Mouse (Mus musculus) cerebellum, adult 2 months (tissue): Measurements from ENCODE around the gene Otud4. TPM values are rescaled to one million over a fixed set of nuclear protein-coding genes. Genes with fewer than 3 reads are reported as not detected.

Experiments
- DNase-seq, 2 experiments: peaks; one replicate each; pipeline ENCODE4 v3.0.0; 2021
- H3K27ac ChIP-seq: fragments of 200-500 bp; 2 replicates; pipeline ENCODE4 v1.5.1; 2012; ENCODE audit warnings: low read length, control low read depth, inconsistent platforms; ENCODE audit not compliant: insufficient read depth
- H3K27me3 ChIP-seq: fragments of 200-500 bp; 2 replicates; pipeline ENCODE4 v1.6.1; 2012; ENCODE audit warnings: inconsistent platforms, mild to moderate bottlenecking, low read length, moderate library complexity; ENCODE audit not compliant: control insufficient read depth, insufficient read depth
- H3K4me1 ChIP-seq: fragments of 200-500 bp; 2 replicates; pipeline ENCODE4 v1.6.1; 2011; ENCODE audit warnings: low read length; ENCODE audit not compliant: control insufficient read depth, insufficient read depth
- H3K4me3 ChIP-seq: fragments of 200-500 bp; replicated peaks from 2 replicates; pipeline ENCODE3; 2011; ENCODE audit warnings: mild to moderate bottlenecking, low read depth, low read length, control low read depth; ENCODE audit not compliant: insufficient read depth
- CTCF ChIP-seq: fragments of 200-500 bp; IDR thresholded peaks from 2 replicates; pipeline ENCODE4 v1.5.1; 2011; ENCODE audit warnings: low read depth, mild to moderate bottlenecking, control low read depth, low read length, moderate library complexity, borderline replicate concordance; ENCODE audit not compliant: insufficient read depth
- POLR2A ChIP-seq: fragments of 200-500 bp; IDR thresholded peaks from 2 replicates; pipeline ENCODE4 v1.6.1; 2011; ENCODE audit warnings: low read length, control low read depth, borderline replicate concordance; ENCODE audit not compliant: insufficient read depth
- WGBS: fragments of 180-500 bp; shearing (Covaris S2); methylation state at CpG from one replicate; pipeline ENCODE4 v1.1.7; 2018; 5-methylcytosine and 5-hydroxymethylcytosine counted together
- polyA plus RNA-seq: library from polyadenylated mRNA; depleted of rRNA; stranded (reverse); fragments of >200 nt; gene quantifications from 2 replicates; pipeline ENCODE4 v1.2.3, GENCODE M21; 2012; rRNA removed

The Otud4 gene
- polyA plus RNA-seq, 1 experiment = 23.6 TPM

GRCm38 (mm10) chr8:79692531-79692930, 53.1 kb downstream of the Otud4 start:
- 81% methylated on average over 2 of the region's 2 CpGs for WGBS

GRCm38 (mm10) chr8:79706687-79707086, 67.3 kb downstream of the Otud4 start:
- 97% methylated on average over 3 of the region's 3 CpGs for WGBS
- no peak overlapping the region for H3K4me3 ChIP-seq
- no peaks in the 10 kb centered on the region for H3K4me1 ChIP-seq
- H3K27ac ChIP-seq = no peak overlapping the region
- DNase-seq = no peak
- TF ChIP-seq CTCF = no peak
- TF ChIP-seq POLR2A = no peak
- H3K27me3 ChIP-seq = no peaks in the 10 kb centered on the region

More at GRCm38 (mm10) chr8:79692531-79692930, 53.1 kb downstream of the Otud4 start:
- DNase-seq = no peak
- H3K4me1 ChIP-seq = no peaks in the 10 kb centered on the region
- no peaks in the 10 kb centered on the region for H3K27me3 ChIP-seq
- no peak overlapping the region for H3K4me3 ChIP-seq
- H3K27ac ChIP-seq = no peak overlapping the region
- TF ChIP-seq POLR2A = no peak

GRCm38 (mm10) chr8:79711064-79711961, 71.9 kb downstream of the Otud4 start, which contains the start of the genes Abce1 and Anapc10:
Gene Abce1, minus strand, starts transcription at chr8:79711740.
Gene Anapc10, plus strand, starts transcription at chr8:79711820.
- WGBS = under 1% methylated on average over 73 of the region's 73 CpGs
- TF ChIP-seq POLR2A = peak; percentile 90
- TF ChIP-seq CTCF = no peak
- peak within 1 kb of the TSS; percentile 91 for H3K4me3 ChIP-seq
- H3K27me3 ChIP-seq = no peaks in the 10 kb centered on the region
- H3K4me1 ChIP-seq = no peaks in the 10 kb centered on the region
- H3K27ac ChIP-seq = peak within 1 kb of the TSS; percentile 52; the same call in 1 of the 2 replicates
- peak; percentile 97 to 99 for DNase-seq

GRCm38 (mm10) chr8:79712676-79713075, 73.3 kb downstream of the Otud4 start:
- H3K4me3 ChIP-seq = no peak overlapping the region
- no peak overlapping the region for H3K27ac ChIP-seq
- 50% methylated on average over 6 of the region's 6 CpGs for WGBS
- no peaks in the 10 kb centered on the region for H3K27me3 ChIP-seq
- DNase-seq = no peak
- TF ChIP-seq POLR2A (no peak), CTCF (no peak)
- H3K4me1 ChIP-seq = no peaks in the 10 kb centered on the region

- TF ChIP-seq CTCF (no peak), POLR2A (no peak)
- Histone ChIP-seq H3K4me3 (no peak overlapping the region), H3K27ac (no peak overlapping the region), H3K27me3 (no peaks in the 10 kb centered on the region), H3K4me1 (no peaks in the 10 kb centered on the region)
- DNase-seq = no peak
Measured at GRCm38 (mm10) chr8:79721537-79721936, 82.1 kb downstream of the Otud4 start.

GRCm38 (mm10) chr8:79723308-79723707, 83.9 kb downstream of the Otud4 start:
- Histone ChIP-seq H3K4me1 (no peaks in the 10 kb centered on the region), H3K4me3 (no peak overlapping the region), H3K27ac (no peak overlapping the region), H3K27me3 (no peaks in the 10 kb centered on the region)
- TF ChIP-seq CTCF = no peak
- TF ChIP-seq POLR2A = no peak
- no peak for DNase-seq

- no peak for DNase-seq
- Histone ChIP-seq H3K4me1 (no peaks in the 10 kb centered on the region), H3K27me3 (no peaks in the 10 kb centered on the region), H3K4me3 (no peak overlapping the region), H3K27ac (no peak overlapping the region)
- TF ChIP-seq POLR2A (no peak), CTCF (no peak)
- WGBS = 45% methylated on average over 3 of the region's 3 CpGs
Measured at GRCm38 (mm10) chr8:79724589-79724988, 85.2 kb downstream of the Otud4 start.

Other genes with a start within 250 kb of the Otud4 start
- 29.1 and 29.5 TPM in 2 replicates for gene Smad1, start 240.1 kb upstream of the Otud4 start, polyA plus RNA-seq
- 47.4 and 47.8 TPM in 2 replicates for gene Abce1, start 72.1 kb downstream of the Otud4 start, polyA plus RNA-seq
- gene Anapc10, start 72.2 kb downstream of the Otud4 start, polyA plus RNA-seq = 8.1 and 8.9 TPM in 2 replicates